Mouse (Mus musculus) heart, embryonic 11.5 days (tissue): Measurements from ENCODE around the gene Coro1c. TPM values are rescaled to one million over a fixed set of nuclear protein-coding genes. Genes with fewer than 3 reads are reported as not detected.

Experiments
- ATAC-seq: fragments of 200-750 bp; cut with Nextera tagmentation; replicated peaks from 2 replicates; pipeline ENCODE4 v1.8.0; 2017; ENCODE audit warnings: moderate library complexity; ENCODE audit not compliant: insufficient number of reproducible peaks, low FRiP score, low TSS enrichment
- H3K27ac ChIP-seq: fragments of 300-500 bp; sonication (generic); 2 replicates; pipeline ENCODE4 v1.5.1; 2014; ENCODE audit warnings: mild to moderate bottlenecking, low read depth, low read length
- H3K27me3 ChIP-seq: fragments of 300-500 bp; sonication (generic); 2 replicates; pipeline ENCODE4 v1.6.1; 2014; ENCODE audit warnings: mild to moderate bottlenecking, low read length, mixed read lengths; ENCODE audit not compliant: control insufficient read depth, insufficient read depth
- H3K36me3 ChIP-seq: fragments of 300-500 bp; sonication (generic); 2 replicates; pipeline ENCODE4 v1.6.1; 2014; ENCODE audit warnings: mild to moderate bottlenecking, low read length, moderate library complexity, mixed read lengths; ENCODE audit not compliant: control insufficient read depth, insufficient read depth
- H3K4me1 ChIP-seq: fragments of 300-500 bp; sonication (generic); 2 replicates; pipeline ENCODE4 v1.6.1; 2014; ENCODE audit warnings: low read length; ENCODE audit not compliant: control insufficient read depth, insufficient read depth
- H3K4me2 ChIP-seq: fragments of 300-500 bp; sonication (generic); 2 replicates; pipeline ENCODE4 v1.6.1; 2014; ENCODE audit warnings: mild to moderate bottlenecking, moderate library complexity
- H3K4me3 ChIP-seq: fragments of 300-500 bp; sonication (generic); 2 replicates; pipeline ENCODE4 v1.5.1; 2014; ENCODE audit warnings: low read depth, low read length
- H3K9ac ChIP-seq: fragments of 300-500 bp; sonication (generic); 2 replicates; pipeline ENCODE4 v1.6.1; 2014; ENCODE audit warnings: mild to moderate bottlenecking, low read depth, low read length, moderate library complexity
- H3K9me3 ChIP-seq: fragments of 300-500 bp; sonication (generic); replicated peaks from 2 replicates; pipeline ENCODE4 v1.6.1; 2016; ENCODE audit warnings: low read length; ENCODE audit not compliant: control insufficient read depth
- WGBS: fragments of 180-500 bp; shearing (Covaris S2); extraction: QIAGEN DNeasy Blood & Tissue Kit; methylation state at CpG from one replicate; pipeline ENCODE4 v1.1.7; 2014; ENCODE audit not compliant: insufficient replicate concordance; 5-methylcytosine and 5-hydroxymethylcytosine counted together
- polyA plus RNA-seq: library from polyadenylated mRNA; unstranded; fragments of >200 nt; fragmentation: Nextera tagmentation; extraction: Ambion mirVana; gene quantifications from 2 replicates; pipeline ENCODE4 v1.2.1, GENCODE M21; 2014

The Coro1c gene
- polyA plus RNA-seq, 1 experiment from 2014 or later, result 113 TPM

DNA sequence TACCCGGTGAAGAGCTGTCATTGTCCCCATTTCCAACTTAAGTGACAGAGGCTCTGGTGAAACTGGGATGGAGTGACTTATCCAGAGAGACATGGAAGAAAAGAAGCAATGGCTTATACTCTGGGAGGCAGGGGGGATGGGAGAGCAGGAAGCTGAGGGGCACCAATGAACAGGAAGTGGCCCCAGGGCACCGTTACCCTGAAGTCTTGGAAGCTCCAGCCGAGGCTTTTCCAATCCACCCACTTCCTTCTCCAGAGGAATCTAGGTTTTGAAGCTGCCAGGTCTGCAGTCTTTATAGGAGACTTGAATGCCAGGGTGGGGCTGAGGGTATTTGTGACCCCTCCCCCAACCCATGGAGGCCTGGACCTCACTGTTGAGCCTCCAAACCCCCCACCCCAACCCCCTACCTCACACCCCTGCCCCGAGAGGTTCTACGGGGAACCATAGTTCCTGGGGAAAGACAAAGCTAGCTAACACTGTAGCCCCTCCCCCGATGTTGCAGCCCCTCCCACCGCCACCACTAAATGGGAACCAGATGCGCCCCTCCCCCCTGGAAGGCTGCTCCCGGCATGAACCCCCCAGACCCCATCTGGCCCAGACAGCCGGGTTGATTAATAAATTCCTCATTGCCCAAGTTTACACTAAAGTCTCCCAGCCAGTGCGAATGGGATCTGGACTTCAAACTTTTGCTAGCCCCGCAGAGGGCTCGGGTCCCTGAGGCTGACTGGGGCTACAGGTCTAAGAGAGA lies 112.0 kb downstream of the Coro1c start:
- H3K9me3 ChIP-seq, result no peaks in the 10 kb centered on the region
- H3K27ac ChIP-seq, result peak overlapping the region; percentile 71
- H3K36me3 ChIP-seq, result no peaks in the 10 kb centered on the region; the same call in 1 of the 2 replicates
- H3K4me2 ChIP-seq, result peak overlapping the region; percentile 43
- peak overlapping the region; percentile 5; the same call in 1 of the 2 replicates for H3K4me3 ChIP-seq
- ATAC-seq, result no peak
- H3K27me3 ChIP-seq, result peaks cover 15% of the 10 kb centered on the region
- H3K4me1 ChIP-seq, result peaks cover 23% of the 10 kb centered on the region
- H3K9ac ChIP-seq, result peak overlapping the region; percentile 44; the same call in 1 of the 2 replicates
- 11% methylated on average over 13 of the region's 13 CpGs for WGBS

Other genes starting within 250 kb of the Coro1c start
- gene 1700069L16Rik, start 184.0 kb downstream of the Coro1c start, polyA plus RNA-seq, result not detected in 2 replicates
- 2.8 and 4.1 TPM in 2 replicates for gene Ficd, start 173.0 kb downstream of the Coro1c start, polyA plus RNA-seq
- 31.6 and 35.3 TPM in 2 replicates for gene Sart3, start 136.2 kb downstream of the Coro1c start, polyA plus RNA-seq
- 104 and 106 TPM in 2 replicates for gene Iscu, start 136.0 kb downstream of the Coro1c start, polyA plus RNA-seq
- 11.7 and 12.3 TPM in 2 replicates for gene Tmem119, start 108.2 kb downstream of the Coro1c start, polyA plus RNA-seq
- gene Selplg, start 76.1 kb downstream of the Coro1c start, polyA plus RNA-seq, result 0.97 and 1.5 TPM in 2 replicates
- gene Ssh1, start 85.1 kb upstream of the Coro1c start, polyA plus RNA-seq, result 18.2 and 35.8 TPM in 2 replicates
- not detected in 2 replicates for gene Dao, start 94.9 kb upstream of the Coro1c start, polyA plus RNA-seq
- gene Usp30, start 156.7 kb upstream of the Coro1c start, polyA plus RNA-seq, result 6.7 and 8.2 TPM in 2 replicates
- 0.24 TPM in 1 of 2 replicates, not detected in the other for gene Svop, start 182.8 kb upstream of the Coro1c start, polyA plus RNA-seq
- 8.7 and 12.8 TPM in 2 replicates for gene Alkbh2, start 219.5 kb upstream of the Coro1c start, polyA plus RNA-seq
- gene Ung, start 221.6 kb upstream of the Coro1c start, polyA plus RNA-seq, result 26.3 and 37.0 TPM in 2 replicates
- gene Acacb, start 237.8 kb upstream of the Coro1c start, polyA plus RNA-seq, result 7.6 and 8.0 TPM in 2 replicates